Mouse (Mus musculus): Measurements from ENCODE around the gene Slpi. TPM values are rescaled to one million over a fixed set of nuclear protein-coding genes. Genes with fewer than 3 reads are reported as not detected.
A peak's percentile ranks its signal among the peaks of the same experiment; 100 is the strongest.

Slpi gene
- polyA plus RNA-seq, 1 experiment = 11.4 TPM

GRCm38 (mm10) chr2:164372408-164373053 lies 16.4 kb downstream of the Slpi start:
- H3ac ChIP-seq (ENCODE audit: control insufficient read depth, insufficient read length, low read depth) = no peak overlapping the region
- TF ChIP-seq CTCF (IDR thresholded peaks at IDR 0.05; ENCODE audit: control insufficient read depth, insufficient read depth, insufficient read length) (no peak), USF1 (IDR thresholded peaks at IDR 0.05; ENCODE audit: low read depth) (no peak), CEBPB (IDR thresholded peaks at IDR 0.05; ENCODE audit: low read depth) (peak; percentile 47), MYOG (IDR thresholded peaks at IDR 0.05; ENCODE audit: control insufficient read depth, extremely low read depth, insufficient read length) (no peak)
- no peaks in the 10 kb centered on the region for H3K36me3 ChIP-seq (ENCODE audit: control insufficient read depth, insufficient read depth)
- no peak overlapping the region for H3K4me3 ChIP-seq (ENCODE audit: insufficient read depth, poor library complexity, severe bottlenecking)
- H3K79me2 ChIP-seq (ENCODE audit: control insufficient read depth, insufficient read depth) = no peaks in the 10 kb centered on the region
- H3K27me3 ChIP-seq (ENCODE audit: control insufficient read depth, insufficient read depth, insufficient read length) = no peaks in the 10 kb centered on the region
- H3K79me3 ChIP-seq (ENCODE audit: low read depth) = no peaks in the 10 kb centered on the region

DNA sequence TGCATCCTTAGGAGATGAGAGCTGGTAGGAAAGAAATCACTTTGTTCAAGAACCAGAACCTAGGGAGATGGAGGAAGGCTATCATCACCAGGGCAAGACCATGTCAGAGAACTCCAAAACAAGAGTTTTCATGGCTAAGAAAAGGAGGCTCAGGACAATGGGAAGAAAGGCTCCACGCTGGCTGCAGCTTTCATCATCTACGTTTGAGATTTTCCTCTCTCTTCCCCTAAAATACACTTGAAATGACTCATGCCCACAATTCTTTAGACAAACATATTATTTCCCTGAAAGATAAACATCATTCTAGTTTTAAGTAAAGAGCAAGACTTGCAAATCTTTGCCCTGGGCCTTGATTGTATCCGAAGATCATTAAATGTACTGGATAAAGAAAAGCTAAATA lies 17.5 kb downstream of the Slpi start:
- H3K79me3 ChIP-seq (ENCODE audit: low read depth) = no peaks in the 10 kb centered on the region
- no peaks in the 10 kb centered on the region for H3K36me3 ChIP-seq (ENCODE audit: control insufficient read depth, insufficient read depth)
- H3K27me3 ChIP-seq (ENCODE audit: control insufficient read depth, insufficient read depth, insufficient read length) = no peaks in the 10 kb centered on the region
- no peaks in the 10 kb centered on the region for H3K79me2 ChIP-seq (ENCODE audit: control insufficient read depth, insufficient read depth)
- H3K4me3 ChIP-seq (ENCODE audit: insufficient read depth, poor library complexity, severe bottlenecking) = no peak overlapping the region
- no peak overlapping the region for H3ac ChIP-seq (ENCODE audit: control insufficient read depth, insufficient read length, low read depth)
- TF ChIP-seq MYOG (IDR thresholded peaks at IDR 0.05; ENCODE audit: control insufficient read depth, extremely low read depth, insufficient read length) (no peak), FOSL1 (IDR thresholded peaks at IDR 0.05; ENCODE audit: insufficient read depth, low read length, poor library complexity, severe bottlenecking) (no peak), USF1 (IDR thresholded peaks at IDR 0.05; ENCODE audit: low read depth) (no peak), MAX (IDR thresholded peaks at IDR 0.05) (no peak), CEBPB (IDR thresholded peaks at IDR 0.05; ENCODE audit: low read depth) (no peak), CTCF (IDR thresholded peaks at IDR 0.05; ENCODE audit: control insufficient read depth, insufficient read depth, insufficient read length) (no peak), MYOD1 (IDR thresholded peaks at IDR 0.05; ENCODE audit: control insufficient read depth, insufficient read length, low read depth) (no peak)

GRCm38 (mm10) chr2:164368620-164369105 lies 20.2 kb downstream of the Slpi start:
- Histone ChIP-seq H3K79me2 (ENCODE audit: control insufficient read depth, insufficient read depth) (no peaks in the 10 kb centered on the region), H3ac (ENCODE audit: control insufficient read depth, insufficient read length, low read depth) (no peak overlapping the region)
- no peak for TF ChIP-seq MYOG (IDR thresholded peaks at IDR 0.05; ENCODE audit: control insufficient read depth, extremely low read depth, insufficient read length)
- no peak for TF ChIP-seq USF1 (IDR thresholded peaks at IDR 0.05; ENCODE audit: low read depth)
- TF ChIP-seq CEBPB (IDR thresholded peaks at IDR 0.05; ENCODE audit: low read depth) = no peak
- TF ChIP-seq FOSL1 (IDR thresholded peaks at IDR 0.05; ENCODE audit: insufficient read depth, low read length, poor library complexity, severe bottlenecking) = no peak
- TF ChIP-seq MYOD1 (IDR thresholded peaks at IDR 0.05; ENCODE audit: control insufficient read depth, insufficient read length, low read depth) = no peak
- no peak for TF ChIP-seq CTCF (IDR thresholded peaks at IDR 0.05; ENCODE audit: control insufficient read depth, insufficient read depth, insufficient read length)
- no peak for TF ChIP-seq MAX (IDR thresholded peaks at IDR 0.05)

GRCm38 (mm10) chr2:164366947-164367346 lies 21.9 kb downstream of the Slpi start:
- Histone ChIP-seq H3ac (ENCODE audit: control insufficient read depth, insufficient read length, low read depth) (no peak overlapping the region), H3K36me3 (ENCODE audit: control insufficient read depth, insufficient read depth) (no peaks in the 10 kb centered on the region), H3K27me3 (ENCODE audit: control insufficient read depth, insufficient read depth, insufficient read length) (no peaks in the 10 kb centered on the region), H3K4me3 (ENCODE audit: insufficient read depth, poor library complexity, severe bottlenecking) (no peak overlapping the region), H3K79me2 (ENCODE audit: control insufficient read depth, insufficient read depth) (no peaks in the 10 kb centered on the region), H3K79me3 (ENCODE audit: low read depth) (no peaks in the 10 kb centered on the region)
- TF ChIP-seq MYOD1 (IDR thresholded peaks at IDR 0.05; ENCODE audit: control insufficient read depth, insufficient read length, low read depth) (no peak), FOSL1 (IDR thresholded peaks at IDR 0.05; ENCODE audit: insufficient read depth, low read length, poor library complexity, severe bottlenecking) (no peak), CTCF (IDR thresholded peaks at IDR 0.05; ENCODE audit: control insufficient read depth, insufficient read depth, insufficient read length) (no peak), MAX (IDR thresholded peaks at IDR 0.05) (no peak), CEBPB (IDR thresholded peaks at IDR 0.05; ENCODE audit: low read depth) (no peak), MYOG (IDR thresholded peaks at IDR 0.05; ENCODE audit: control insufficient read depth, extremely low read depth, insufficient read length) (no peak), USF1 (IDR thresholded peaks at IDR 0.05; ENCODE audit: low read depth) (no peak)

More at GRCm38 (mm10) chr2:164368620-164369105, 20.2 kb downstream of the Slpi start:
- H3K4me3 ChIP-seq (ENCODE audit: insufficient read depth, poor library complexity, severe bottlenecking) = no peak overlapping the region
- no peaks in the 10 kb centered on the region for H3K27me3 ChIP-seq (ENCODE audit: control insufficient read depth, insufficient read depth, insufficient read length)
- no peaks in the 10 kb centered on the region for H3K36me3 ChIP-seq (ENCODE audit: control insufficient read depth, insufficient read depth)
- no peaks in the 10 kb centered on the region for H3K79me3 ChIP-seq (ENCODE audit: low read depth)

DNA sequence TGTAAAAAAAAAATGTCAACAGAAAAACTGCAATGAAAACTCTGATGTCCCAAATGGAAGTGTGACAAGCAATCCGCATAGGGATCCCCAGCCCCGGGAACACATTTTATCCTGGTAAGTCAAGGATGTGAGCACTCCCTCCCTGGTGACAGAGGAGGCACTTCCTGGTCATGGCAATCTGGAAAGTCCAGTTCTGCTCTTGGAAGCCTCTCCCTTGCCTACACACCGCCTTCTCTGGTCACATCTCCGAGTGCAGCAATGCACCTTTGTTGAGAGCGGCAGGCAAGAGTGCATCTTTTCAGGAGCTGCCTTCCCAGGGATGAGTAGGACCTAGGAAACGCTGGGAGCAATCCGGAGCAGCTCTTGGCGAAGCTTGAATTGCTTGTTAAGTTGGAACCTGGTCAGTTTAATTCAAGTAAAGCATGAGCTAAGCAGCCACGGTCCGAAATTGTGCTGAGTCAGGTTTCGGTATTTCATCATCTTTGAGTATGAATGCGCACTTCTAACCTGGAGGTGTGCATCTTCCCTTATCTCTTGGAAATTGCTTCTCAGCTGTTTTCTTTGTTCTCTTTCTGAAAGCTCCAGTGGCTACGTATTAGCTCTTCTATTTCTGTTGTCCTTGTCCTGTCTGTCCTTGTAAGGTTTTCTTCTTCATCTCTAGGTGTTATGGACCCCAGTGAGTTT lies 27.8 kb downstream of the Slpi start:
- Histone ChIP-seq H3ac (ENCODE audit: control insufficient read depth, insufficient read length, low read depth) (no peak overlapping the region), H3K36me3 (ENCODE audit: control insufficient read depth, insufficient read depth) (no peaks in the 10 kb centered on the region), H3K79me3 (ENCODE audit: low read depth) (no peaks in the 10 kb centered on the region), H3K27me3 (ENCODE audit: control insufficient read depth, insufficient read depth, insufficient read length) (no peaks in the 10 kb centered on the region), H3K4me3 (ENCODE audit: insufficient read depth, poor library complexity, severe bottlenecking) (no peak overlapping the region), H3K79me2 (ENCODE audit: control insufficient read depth, insufficient read depth) (no peaks in the 10 kb centered on the region)
- TF ChIP-seq CEBPB (IDR thresholded peaks at IDR 0.05; ENCODE audit: low read depth) = no peak
- TF ChIP-seq MYOG (IDR thresholded peaks at IDR 0.05; ENCODE audit: control insufficient read depth, extremely low read depth, insufficient read length) = no peak
- no peak for TF ChIP-seq CTCF (IDR thresholded peaks at IDR 0.05; ENCODE audit: control insufficient read depth, insufficient read depth, insufficient read length)
